Mouse (Mus musculus) megakaryocyte, embryonic 14.5 days (primary cell): Measurements from ENCODE around the gene Pdp2.

Source experiments
- FLI1 ChIP-seq: IDR thresholded peaks from 2 replicates; pipeline ENCODE4 v1.6.1; 2012; ENCODE audit warnings: low read length, inconsistent platforms, mixed read lengths
- GATA1 ChIP-seq: IDR thresholded peaks from 3 replicates; pipeline ENCODE4 v1.6.1; 2012; ENCODE audit warnings: mixed read lengths, low read length, inconsistent platforms, borderline replicate concordance

DNA sequence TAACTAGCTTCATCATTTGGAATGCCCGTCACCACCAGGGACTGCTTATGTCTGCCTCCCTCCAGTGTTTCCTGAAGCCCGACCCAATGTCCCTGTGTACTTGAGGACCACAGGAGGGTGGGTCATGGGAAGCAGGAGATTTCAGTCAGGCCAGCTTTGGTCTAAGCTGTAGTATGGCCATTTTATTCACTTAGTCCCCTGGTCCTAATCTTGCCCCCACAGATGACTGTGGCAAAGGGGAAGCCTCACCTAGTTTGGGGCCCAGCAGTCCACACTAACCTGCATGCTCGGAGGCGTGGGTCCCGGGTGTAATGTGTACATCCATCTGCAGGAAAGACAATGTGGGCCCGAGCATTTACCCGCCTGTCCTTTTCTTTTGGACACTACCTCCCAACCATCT, 49.0 kb downstream of the Pdp2 start:
- no peak for TF ChIP-seq GATA1
- no peak for TF ChIP-seq FLI1
